Mouse (Mus musculus) heart, embryonic 10.5 days (tissue): ENCODE measurements at regions not wholly inside any gene's neighbourhood (a gene's known extent, or its start where the extent isn't known, plus 50 kb on each side); places are given as distances from the start of the nearest gene placed in this dataset.

Source experiments
- DNase-seq: peaks from one replicate; pipeline ENCODE4 v3.0.0-alpha.2; 2017; ENCODE audit warnings: low spot score
- H3K27ac ChIP-seq: fragments of 300-500 bp; sonication (generic); 2 replicates; pipeline ENCODE4 v1.5.1; 2016; ENCODE audit warnings: mild to moderate bottlenecking
- H3K27me3 ChIP-seq: fragments of 300-500 bp; sonication (generic); 2 replicates; pipeline ENCODE4 v1.6.1; 2016; ENCODE audit warnings: mild to moderate bottlenecking; ENCODE audit not compliant: poor library complexity, insufficient read depth, severe bottlenecking
- H3K36me3 ChIP-seq: fragments of 300-500 bp; sonication (generic); 2 replicates; pipeline ENCODE4 v1.6.1; 2016; ENCODE audit warnings: mild to moderate bottlenecking, moderate library complexity
- H3K4me1 ChIP-seq: fragments of 300-500 bp; sonication (generic); 2 replicates; pipeline ENCODE4 v1.6.1; 2016; ENCODE audit warnings: mild to moderate bottlenecking
- H3K4me3 ChIP-seq: fragments of 300-500 bp; sonication (generic); 2 replicates; pipeline ENCODE4 v1.5.1; 2016; ENCODE audit warnings: mild to moderate bottlenecking, moderate library complexity
- H3K9me3 ChIP-seq: fragments of 300-500 bp; sonication (generic); 2 replicates; pipeline ENCODE4 v1.6.1; 2016; ENCODE audit warnings: mild to moderate bottlenecking, moderate library complexity
- WGBS: fragments of 180-500 bp; shearing (Covaris S2); methylation state at CpG from one replicate; pipeline ENCODE4 v1.1.7; 2016; 5-methylcytosine and 5-hydroxymethylcytosine counted together

DNA sequence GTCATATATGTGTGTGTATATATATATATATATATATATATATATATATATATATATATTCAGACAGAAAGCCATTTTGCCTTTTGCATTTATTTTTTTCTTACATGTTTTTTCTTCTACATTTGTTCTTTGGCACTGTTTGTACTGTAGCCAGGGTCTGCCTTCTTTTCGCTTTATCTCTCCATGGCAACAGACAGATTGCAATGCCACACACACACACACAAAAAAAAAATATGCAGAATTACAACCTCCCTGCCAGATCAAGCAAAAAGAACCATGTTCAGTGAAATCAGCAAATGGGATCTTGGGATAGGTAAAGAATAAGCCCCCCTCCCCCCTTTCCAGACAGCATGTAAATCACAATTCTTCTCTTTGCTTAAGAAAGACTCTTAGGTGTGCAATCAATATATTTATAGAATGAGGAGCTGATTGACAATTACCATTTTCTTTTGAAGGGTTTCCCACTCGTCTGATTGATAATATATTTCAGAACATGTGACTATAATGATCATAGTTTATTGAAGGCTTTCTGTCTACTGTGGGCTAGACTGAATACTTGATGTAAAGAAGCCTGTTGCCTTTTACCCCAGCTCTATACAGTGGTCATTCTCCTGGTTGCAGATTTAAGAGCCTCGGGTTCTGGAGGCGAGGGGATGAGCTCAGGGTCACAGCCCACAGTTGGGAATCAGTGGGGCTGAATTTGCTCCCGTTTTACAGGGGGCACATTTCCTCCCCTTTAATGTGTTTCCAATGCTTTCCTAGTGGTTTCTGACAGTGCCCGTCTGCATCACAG is 54.7 kb upstream of the Pcgf5 start:
- Histone ChIP-seq H3K4me1 (0 out of 2 replicates have a peak, but pooled peaks cover 4% of the 10 kb centered on the region), H3K9me3 (no peaks in the 10 kb centered on the region), H3K4me3 (no peak overlapping the region), H3K27me3 (no peaks in the 10 kb centered on the region), H3K36me3 (no peaks in the 10 kb centered on the region), H3K27ac (no peak overlapping the region)
- DNase-seq = no peak
- WGBS = 68% methylated on average over 6 of the region's 6 CpGs
